Mouse (Mus musculus) intestine, embryonic 15.5 days (tissue): ENCODE results near the gene Chn2. TPM values are rescaled to one million over a fixed set of nuclear protein-coding genes. Genes with fewer than 3 reads are reported as not detected.

ENCODE experiments used
- ATAC-seq: fragments of 200-750 bp; cut with Nextera tagmentation; 2 replicates; pipeline ENCODE4 v1.8.0; 2017; ENCODE audit warnings: moderate TSS enrichment, moderate library complexity
- H3K27ac ChIP-seq: fragments of 300-500 bp; sonication (generic); 2 replicates; pipeline ENCODE4 v1.5.1; 2015; ENCODE audit warnings: mild to moderate bottlenecking, inconsistent platforms
- H3K27me3 ChIP-seq: fragments of 300-500 bp; sonication (generic); replicated peaks from 2 replicates; pipeline ENCODE4 v1.6.1; 2015; ENCODE audit warnings: inconsistent platforms
- H3K36me3 ChIP-seq: fragments of 300-500 bp; sonication (generic); 2 replicates; pipeline ENCODE4 v1.6.1; 2015; ENCODE audit warnings: inconsistent platforms
- H3K4me1 ChIP-seq: fragments of 300-500 bp; sonication (generic); replicated peaks from 2 replicates; pipeline ENCODE4 v1.6.1; 2015; ENCODE audit warnings: inconsistent platforms
- H3K4me2 ChIP-seq: fragments of 300-500 bp; sonication (generic); replicated peaks from 2 replicates; pipeline ENCODE4 v1.6.1; 2015; ENCODE audit warnings: mild to moderate bottlenecking, inconsistent platforms
- H3K4me3 ChIP-seq: fragments of 300-500 bp; sonication (generic); replicated peaks from 2 replicates; pipeline ENCODE4 v1.5.1; 2015; ENCODE audit warnings: inconsistent platforms
- H3K9ac ChIP-seq: fragments of 300-500 bp; sonication (generic); 2 replicates; pipeline ENCODE4 v1.6.1; 2015; ENCODE audit warnings: inconsistent platforms
- H3K9me3 ChIP-seq: fragments of 300-500 bp; sonication (generic); 2 replicates; pipeline ENCODE4 v1.6.1; 2016; ENCODE audit warnings: inconsistent platforms
- WGBS: fragments of 180-500 bp; shearing (Covaris S2); methylation state at CpG from one replicate; pipeline ENCODE4 v1.1.7; 2015; 5-methylcytosine and 5-hydroxymethylcytosine counted together
- polyA plus RNA-seq: library from polyadenylated mRNA; unstranded; fragments of >200 nt; fragmentation: Nextera tagmentation; extraction: Ambion mirVana; gene quantifications from 2 replicates; pipeline ENCODE4 v1.2.1, GENCODE M21; 2015

Chn2 gene
- polyA plus RNA-seq, 1 experiment from 2014 or later, result 20.8 TPM

DNA sequence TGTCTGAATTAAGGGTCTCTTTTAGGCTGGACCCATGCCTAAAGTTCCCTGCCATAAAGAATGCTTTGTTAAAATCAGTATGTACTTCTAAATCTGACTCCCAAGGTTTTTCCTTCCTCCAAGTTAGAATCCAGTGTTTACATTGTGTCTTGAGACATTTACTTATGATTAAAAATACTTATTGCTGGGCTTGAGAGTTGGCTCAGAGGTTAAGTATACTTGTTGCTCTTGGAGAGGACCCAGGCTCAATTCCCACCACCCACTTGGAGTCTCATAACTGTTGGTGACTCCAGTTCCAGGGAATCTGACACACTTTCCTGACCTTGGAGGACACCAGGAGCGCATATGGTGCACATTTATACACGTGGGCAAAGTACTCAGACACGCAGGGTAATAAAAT is 20.9 kb downstream of the Chn2 start:
- Histone ChIP-seq H3K4me3 (no peak overlapping the region), H3K27me3 (no peaks in the 10 kb centered on the region), H3K4me1 (peaks cover 4% of the 10 kb centered on the region; the same call in 1 of the 2 replicates), H3K36me3 (no peaks in the 10 kb centered on the region), H3K4me2 (no peak overlapping the region), H3K9me3 (no peaks in the 10 kb centered on the region), H3K9ac (no peak overlapping the region), H3K27ac (no peak overlapping the region)
- no peak for ATAC-seq
- 82% methylated on average over 3 of the region's 3 CpGs for WGBS

DNA sequence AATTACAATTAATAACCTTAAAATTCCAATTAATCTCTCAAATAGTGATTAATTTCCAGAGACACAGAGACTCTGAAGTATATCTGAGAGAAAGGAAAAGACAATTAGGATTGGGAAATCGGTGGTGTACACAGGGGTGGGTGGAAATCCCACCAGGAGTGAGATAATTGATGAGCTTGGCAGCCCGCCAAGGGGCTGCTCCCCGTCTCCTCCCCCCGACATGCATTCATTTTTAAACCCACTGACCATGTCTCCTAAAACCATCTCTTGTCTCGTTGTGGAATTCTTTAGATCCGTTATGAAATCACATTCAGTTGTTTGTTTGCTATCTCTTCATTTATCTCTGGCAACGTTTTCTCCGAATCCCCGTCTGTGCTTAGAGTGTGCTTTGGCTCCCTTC is 22.0 kb downstream of the Chn2 start:
- no peak overlapping the region for H3K4me3 ChIP-seq
- peaks cover 4% of the 10 kb centered on the region; the same call in 1 of the 2 replicates for H3K4me1 ChIP-seq
- no peaks in the 10 kb centered on the region for H3K27me3 ChIP-seq
- H3K9ac ChIP-seq, result no peak overlapping the region
- no peak overlapping the region for H3K27ac ChIP-seq
- no peak overlapping the region for H3K4me2 ChIP-seq
- no peaks in the 10 kb centered on the region for H3K36me3 ChIP-seq
- 25% methylated on average over 9 of the region's 9 CpGs for WGBS
- no peaks in the 10 kb centered on the region for H3K9me3 ChIP-seq
- ATAC-seq, result no peak

DNA sequence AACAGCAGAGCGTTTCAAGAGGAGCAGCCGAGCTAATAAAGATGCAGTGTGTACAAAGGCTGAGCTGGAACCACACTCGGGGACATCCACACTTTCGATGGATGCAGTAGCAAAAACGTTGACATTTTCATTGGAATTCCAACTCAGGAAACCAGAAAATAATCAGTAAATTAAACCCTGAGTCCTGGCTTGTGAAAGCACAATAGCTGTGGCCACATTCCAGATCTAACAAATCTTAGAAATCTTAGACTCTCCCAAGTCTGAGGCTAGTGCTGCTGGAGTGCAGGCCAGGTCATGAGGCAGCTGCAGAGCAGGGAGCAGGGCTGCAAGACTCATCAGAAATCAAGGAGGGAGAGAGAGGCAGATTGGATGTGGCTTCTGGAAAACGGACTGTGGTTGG is 24.5 kb downstream of the Chn2 start:
- no peaks in the 10 kb centered on the region for H3K27me3 ChIP-seq
- H3K4me1 ChIP-seq, result peaks cover 4% of the 10 kb centered on the region; the same call in 1 of the 2 replicates
- H3K9me3 ChIP-seq, result no peaks in the 10 kb centered on the region
- no peak overlapping the region for H3K4me2 ChIP-seq
- no peak for ATAC-seq
- H3K9ac ChIP-seq, result no peak overlapping the region
- H3K4me3 ChIP-seq, result no peak overlapping the region
- H3K36me3 ChIP-seq, result no peaks in the 10 kb centered on the region
- 74% methylated on average over 6 of the region's 6 CpGs for WGBS
- no peak overlapping the region for H3K27ac ChIP-seq

DNA sequence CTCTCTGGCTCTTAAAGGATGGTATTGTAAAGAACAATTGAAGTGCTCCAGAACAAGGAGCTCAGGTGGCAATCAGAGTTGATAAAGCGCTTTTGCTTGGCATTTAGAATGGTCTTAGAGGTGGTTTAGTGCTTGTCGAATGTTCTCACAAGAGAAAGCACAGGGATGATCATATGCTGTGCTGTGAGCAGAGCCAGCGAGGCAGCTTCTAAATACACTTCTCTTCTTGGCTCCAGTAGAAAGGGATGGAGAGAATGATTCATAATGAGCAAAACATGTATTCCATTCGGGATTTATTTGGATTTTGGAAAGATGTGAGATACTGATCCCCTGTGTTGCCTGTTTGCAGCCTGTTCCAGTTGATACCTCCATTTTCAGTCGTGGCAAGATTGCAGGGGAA is 28.0 kb downstream of the Chn2 start:
- peaks cover 9% of the 10 kb centered on the region for H3K4me1 ChIP-seq
- no peaks in the 10 kb centered on the region for H3K9me3 ChIP-seq
- 74% methylated on average over 5 of the region's 5 CpGs for WGBS
- no peaks in the 10 kb centered on the region for H3K27me3 ChIP-seq
- no peaks in the 10 kb centered on the region for H3K36me3 ChIP-seq
- no peak overlapping the region for H3K9ac ChIP-seq
- H3K4me3 ChIP-seq, result no peak overlapping the region
- H3K4me2 ChIP-seq, result no peak overlapping the region
- ATAC-seq, result no peak
- H3K27ac ChIP-seq, result no peak overlapping the region

DNA sequence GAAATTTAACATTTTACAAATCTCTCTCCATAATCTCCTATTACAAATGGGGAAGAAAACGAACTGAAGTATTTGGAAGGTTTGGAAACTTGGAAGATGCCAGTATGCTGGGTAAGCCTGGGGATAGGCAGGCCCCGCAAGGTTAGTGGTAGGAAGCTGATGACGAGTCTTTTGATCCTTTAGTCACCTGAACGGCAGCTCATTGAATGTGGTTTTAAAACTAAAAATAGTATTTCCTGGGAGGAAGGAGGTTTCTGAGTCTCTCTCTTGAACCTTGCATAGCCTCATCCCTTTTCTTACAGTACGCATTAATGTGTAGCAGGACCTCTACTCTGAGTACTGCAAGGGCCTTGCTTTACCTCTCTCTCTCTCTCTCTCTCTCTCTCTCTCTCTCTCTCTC is 29.5 kb downstream of the Chn2 start:
- no peaks in the 10 kb centered on the region for H3K36me3 ChIP-seq
- 78% methylated on average over 5 of the region's 5 CpGs for WGBS

DNA sequence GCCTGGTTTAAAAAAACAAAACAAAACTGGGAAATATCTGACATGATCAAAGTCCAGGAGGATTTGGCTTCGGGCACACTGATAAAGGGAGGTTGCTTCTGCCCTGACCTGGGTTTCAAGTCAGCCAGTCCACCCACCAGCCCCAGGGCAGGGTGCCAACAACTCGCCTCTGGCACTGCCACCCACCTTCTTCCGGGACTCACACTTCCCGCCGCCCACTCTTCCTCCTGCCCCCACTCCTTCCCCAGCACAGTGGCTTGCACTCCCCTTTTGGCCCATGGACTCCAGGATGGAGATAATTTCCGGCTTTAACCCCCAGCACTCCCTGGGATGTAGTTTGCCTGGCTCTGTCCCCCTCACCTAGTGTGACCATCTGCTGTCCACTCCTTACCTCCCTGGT is 31.4 kb downstream of the Chn2 start:
- 42% methylated on average over 6 of the region's 6 CpGs for WGBS
- ATAC-seq, result peak; percentile 17; the same call in 1 of the 2 replicates
- Histone ChIP-seq H3K9me3 (no peaks in the 10 kb centered on the region), H3K4me3 (no peak overlapping the region), H3K36me3 (no peaks in the 10 kb centered on the region), H3K4me2 (no peak overlapping the region), H3K27ac (no peak overlapping the region), H3K9ac (no peak overlapping the region), H3K4me1 (peaks cover 13% of the 10 kb centered on the region), H3K27me3 (no peaks in the 10 kb centered on the region)

More for the DNA sequence above, 29.5 kb downstream of the Chn2 start:
- Histone ChIP-seq H3K9ac (no peak overlapping the region), H3K27me3 (no peaks in the 10 kb centered on the region), H3K9me3 (no peaks in the 10 kb centered on the region), H3K4me3 (no peak overlapping the region), H3K27ac (no peak overlapping the region), H3K4me1 (peaks cover 9% of the 10 kb centered on the region), H3K4me2 (no peak overlapping the region)
- no peak for ATAC-seq

DNA sequence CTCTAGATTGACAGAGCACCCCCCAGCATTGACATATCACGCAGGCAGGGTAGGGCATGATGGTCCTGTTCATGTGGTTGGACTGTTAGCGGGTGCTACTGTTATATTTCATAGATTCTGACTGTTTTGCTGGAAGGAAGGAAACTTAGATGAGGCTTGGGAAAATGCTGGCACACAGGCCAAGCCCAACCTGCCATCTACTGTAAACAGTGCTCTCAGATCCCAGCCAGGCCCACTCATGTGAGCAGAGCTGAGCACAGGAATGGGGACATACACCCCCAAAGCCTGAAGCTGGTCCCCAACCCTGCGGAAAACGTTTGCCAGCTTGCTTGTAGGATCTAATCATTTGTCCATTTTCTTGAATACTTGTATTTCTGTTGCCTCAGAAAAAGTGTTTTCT is 32.1 kb downstream of the Chn2 start:
- no peaks in the 10 kb centered on the region for H3K9me3 ChIP-seq
- no peak overlapping the region for H3K4me3 ChIP-seq
- no peak overlapping the region for H3K4me2 ChIP-seq
- H3K9ac ChIP-seq, result no peak overlapping the region
- peaks cover 13% of the 10 kb centered on the region for H3K4me1 ChIP-seq
- 43% methylated on average over 4 of the region's 4 CpGs for WGBS
- no peaks in the 10 kb centered on the region for H3K27me3 ChIP-seq
- H3K36me3 ChIP-seq, result no peaks in the 10 kb centered on the region
- H3K27ac ChIP-seq, result no peak overlapping the region
- no peak; the same call in 1 of the 2 replicates for ATAC-seq

DNA sequence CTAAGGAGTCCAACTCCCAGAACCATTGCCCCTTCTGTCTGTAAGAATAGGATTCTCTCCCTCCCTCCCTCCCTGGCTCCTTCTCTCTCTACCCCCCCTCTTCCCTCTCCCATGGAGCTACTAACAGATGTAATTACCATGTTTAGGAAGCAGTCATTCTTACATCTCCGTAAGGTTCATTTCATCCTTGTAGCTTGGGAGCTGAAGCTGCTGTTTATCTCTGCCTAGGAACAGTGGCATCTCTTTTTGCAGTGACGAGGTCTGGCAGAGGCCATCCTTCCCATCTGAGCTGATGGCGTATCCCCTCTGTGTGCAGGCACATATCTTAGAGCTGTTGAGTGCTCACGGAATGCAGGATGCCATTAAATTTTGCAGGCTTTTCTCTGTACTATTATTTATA is 35.1 kb downstream of the Chn2 start:
- no peak for ATAC-seq
- Histone ChIP-seq H3K9ac (no peak overlapping the region), H3K27ac (no peak overlapping the region), H3K4me1 (peaks cover 13% of the 10 kb centered on the region), H3K4me2 (no peak overlapping the region), H3K9me3 (no peaks in the 10 kb centered on the region), H3K36me3 (no peaks in the 10 kb centered on the region), H3K4me3 (no peak overlapping the region), H3K27me3 (no peaks in the 10 kb centered on the region)
- WGBS, result 47% methylated on average over 4 of the region's 4 CpGs

DNA sequence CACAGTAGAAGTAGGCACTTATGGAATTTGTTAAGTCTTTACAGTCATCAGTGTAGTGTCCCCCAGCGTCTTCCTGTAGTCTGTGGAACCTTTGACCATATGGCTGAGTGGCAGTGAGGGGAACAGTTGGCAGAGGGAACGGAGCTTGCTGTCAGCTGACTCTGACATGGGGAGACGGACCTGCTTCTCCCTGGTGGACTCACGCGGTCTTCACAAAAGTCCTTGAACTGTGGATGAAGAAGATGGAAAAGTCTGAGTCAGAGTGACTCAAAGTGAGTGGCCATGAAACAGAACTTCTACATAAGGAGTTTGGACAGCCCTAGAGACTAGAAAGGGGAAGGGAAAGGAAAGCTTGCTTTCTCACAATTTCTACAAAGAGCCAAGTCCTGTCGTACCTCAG is 36.1 kb downstream of the Chn2 start:
- no peak for ATAC-seq
- Histone ChIP-seq H3K27ac (no peak overlapping the region), H3K9ac (no peak overlapping the region), H3K27me3 (no peaks in the 10 kb centered on the region), H3K9me3 (no peaks in the 10 kb centered on the region), H3K4me3 (no peak overlapping the region), H3K36me3 (no peaks in the 10 kb centered on the region), H3K4me2 (no peak overlapping the region), H3K4me1 (peaks cover 13% of the 10 kb centered on the region)
- WGBS, result 86% methylated on average over 6 of the region's 6 CpGs

DNA sequence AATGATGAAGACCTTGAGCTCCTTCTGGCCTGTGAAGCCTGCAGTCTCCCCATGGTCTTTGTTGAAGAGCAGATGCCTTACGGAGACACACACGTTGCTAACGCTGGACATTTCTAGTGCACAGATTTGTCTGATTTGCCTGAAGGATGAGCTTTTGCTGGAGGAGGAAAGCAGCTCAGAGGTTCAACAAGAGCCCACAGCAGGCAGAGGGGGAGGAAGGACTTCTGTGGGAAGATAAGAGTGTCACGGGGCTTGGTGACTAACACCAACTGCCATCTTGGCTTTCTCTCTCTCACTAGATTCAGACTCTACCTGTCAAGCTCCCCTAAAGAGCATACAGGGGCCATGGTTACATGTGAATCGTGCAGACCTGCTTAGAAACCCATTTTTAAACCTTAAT is 37.3 kb downstream of the Chn2 start:
- Histone ChIP-seq H3K4me3 (no peak overlapping the region), H3K27me3 (no peaks in the 10 kb centered on the region), H3K9me3 (no peaks in the 10 kb centered on the region), H3K9ac (no peak overlapping the region), H3K27ac (no peak overlapping the region), H3K4me2 (no peak overlapping the region), H3K36me3 (no peaks in the 10 kb centered on the region), H3K4me1 (peaks cover 4% of the 10 kb centered on the region; the same call in 1 of the 2 replicates)
- 87% methylated on average over 5 of the region's 5 CpGs for WGBS
- no peak for ATAC-seq

DNA sequence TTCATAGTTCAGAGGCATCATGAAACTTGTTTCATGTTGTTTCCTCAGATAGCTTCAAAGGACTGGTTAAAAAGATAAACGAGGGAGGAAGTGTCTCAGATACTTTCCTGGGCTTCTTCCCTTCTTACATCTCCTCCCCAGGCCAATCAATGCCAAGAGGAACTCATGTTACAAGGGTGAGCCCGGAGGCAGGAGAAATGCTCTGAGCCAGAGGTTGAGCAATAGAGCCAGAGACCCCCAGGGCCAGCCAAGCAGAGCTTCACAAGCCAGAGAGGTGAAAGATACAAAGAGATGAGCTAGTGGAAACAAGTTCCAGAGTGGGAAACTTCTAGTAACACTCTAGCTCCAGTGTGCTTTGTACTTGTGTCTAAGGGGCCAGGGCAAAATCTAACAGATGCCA is 38.9 kb downstream of the Chn2 start:
- H3K36me3 ChIP-seq, result no peaks in the 10 kb centered on the region
- H3K27me3 ChIP-seq, result no peaks in the 10 kb centered on the region
- H3K4me3 ChIP-seq, result no peak overlapping the region
- no peak overlapping the region for H3K4me2 ChIP-seq
- ATAC-seq, result no peak
- H3K4me1 ChIP-seq, result 0 out of 2 replicates have a peak, but pooled peaks cover 4% of the 10 kb centered on the region
- WGBS, result 64% methylated on average over 2 of the region's 2 CpGs
- H3K9ac ChIP-seq, result no peak overlapping the region
- H3K9me3 ChIP-seq, result no peaks in the 10 kb centered on the region
- no peak overlapping the region for H3K27ac ChIP-seq

DNA sequence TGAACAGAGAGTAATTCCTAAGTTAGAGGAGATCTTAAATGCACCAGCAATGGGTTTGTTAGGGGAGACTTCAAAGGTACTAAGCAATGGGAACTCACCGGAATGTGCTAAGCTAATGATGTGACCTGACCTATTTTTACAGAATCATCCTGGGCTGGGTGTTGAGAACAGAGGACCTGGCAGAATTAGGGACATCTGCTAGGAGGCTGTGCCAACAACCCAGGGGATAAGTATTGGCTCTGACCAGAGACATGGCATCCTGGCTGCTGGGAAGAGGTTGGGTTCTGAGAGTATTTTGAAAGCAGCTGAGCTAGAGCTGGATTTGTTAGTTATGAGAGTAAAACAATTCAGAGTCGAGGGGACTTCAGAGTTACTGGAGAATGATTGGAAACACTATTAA is 40.5 kb downstream of the Chn2 start:
- 89% methylated on average over 2 of the region's 2 CpGs for WGBS
- no peak overlapping the region for H3K27ac ChIP-seq
- H3K4me1 ChIP-seq, result no peaks in the 10 kb centered on the region
- H3K4me3 ChIP-seq, result no peak overlapping the region
- no peak overlapping the region for H3K9ac ChIP-seq
- H3K4me2 ChIP-seq, result no peak overlapping the region
- no peaks in the 10 kb centered on the region for H3K27me3 ChIP-seq
- no peak for ATAC-seq
- H3K36me3 ChIP-seq, result no peaks in the 10 kb centered on the region
- no peaks in the 10 kb centered on the region for H3K9me3 ChIP-seq

DNA sequence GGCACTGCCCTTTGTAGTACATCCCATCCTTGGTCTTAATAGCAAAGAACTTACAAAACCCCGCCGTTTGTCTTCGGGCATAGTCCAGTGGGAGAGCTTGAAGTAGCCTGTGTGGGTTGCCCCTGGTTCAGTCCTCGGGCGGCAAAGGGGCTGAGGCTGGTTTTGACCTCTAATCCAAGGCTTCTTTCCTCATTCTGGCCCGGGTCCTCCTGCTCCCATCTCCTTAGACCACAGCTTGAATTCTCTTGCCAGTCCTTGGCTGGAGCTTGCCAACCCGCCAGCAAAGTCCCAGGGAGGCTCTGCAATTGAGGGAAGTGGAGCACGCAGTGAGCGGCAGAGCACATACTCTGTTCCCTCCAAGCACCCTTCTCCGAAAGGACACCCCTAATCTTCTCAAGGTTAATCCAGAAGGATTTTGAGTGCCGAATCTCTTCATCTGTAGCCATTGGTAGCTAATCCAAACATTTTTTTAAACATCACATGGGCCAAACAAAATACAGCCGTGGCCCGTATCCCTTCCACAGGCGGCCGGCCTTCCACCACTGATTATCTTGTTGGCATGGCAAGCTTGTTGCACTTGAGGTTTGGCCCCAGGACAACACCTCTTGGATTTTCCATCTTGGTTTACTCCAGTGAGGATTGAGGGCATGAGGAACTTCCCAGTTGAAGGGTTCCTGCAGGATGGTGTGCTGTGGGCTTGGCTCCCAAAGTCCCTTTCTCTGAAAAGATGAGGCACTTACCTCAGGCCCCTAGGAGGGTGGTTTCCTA is 41.3 kb downstream of the Chn2 start:
- no peak overlapping the region for H3K9ac ChIP-seq
- 93% methylated on average over 15 of the region's 15 CpGs for WGBS
- no peak overlapping the region for H3K4me3 ChIP-seq
- H3K9me3 ChIP-seq, result no peaks in the 10 kb centered on the region
- no peaks in the 10 kb centered on the region for H3K36me3 ChIP-seq
- H3K4me1 ChIP-seq, result no peaks in the 10 kb centered on the region
- no peak overlapping the region for H3K27ac ChIP-seq
- H3K27me3 ChIP-seq, result no peaks in the 10 kb centered on the region
- no peak overlapping the region for H3K4me2 ChIP-seq
- ATAC-seq, result no peak
